Mouse (Mus musculus) CH12.LX (cell line): ENCODE measurements around the gene Emc1. TPM values are rescaled to one million over a fixed set of nuclear protein-coding genes. Genes with fewer than 3 reads are reported as not detected.

Experiments used
- DNase-seq: peaks from one replicate; pipeline ENCODE4 v3.0.0-alpha.2; 2013; ENCODE audit errors: extremely low read depth
- H3K27ac ChIP-seq: 2 replicates; pipeline ENCODE4 v1.5.1; 2012; ENCODE audit warnings: low read depth, mild to moderate bottlenecking, control low read depth, moderate library complexity; ENCODE audit not compliant: insufficient read depth
- H3K27me3 ChIP-seq: replicated peaks from 2 replicates; pipeline ENCODE3; 2012; ENCODE audit warnings: inconsistent platforms
- H3K36me3 ChIP-seq, 2 experiments: replicated peaks in 1 of 2; 2 replicates each; pipeline versions ENCODE3 to v1.6.1; 2012; ENCODE audit warnings: inconsistent platforms in 1 of 2, low read length in 1 of 2, mild to moderate bottlenecking in 1 of 2, mixed read lengths in 1 of 2, moderate library complexity in 1 of 2; ENCODE audit not compliant: control insufficient read depth in 1 of 2, insufficient read depth in 1 of 2
- H3K4me1 ChIP-seq, 2 experiments: 2 replicates each; pipeline ENCODE4 v1.6.1; 2012; ENCODE audit warnings: inconsistent platforms in 1 of 2, moderate library complexity in 1 of 2; ENCODE audit not compliant: insufficient read depth in 2 of 2, control insufficient read depth in 1 of 2
- H3K4me2 ChIP-seq: 2 replicates; pipeline ENCODE4 v1.6.1; 2012; ENCODE audit warnings: low read depth, mild to moderate bottlenecking, control low read depth; ENCODE audit not compliant: poor library complexity, insufficient read depth, severe bottlenecking
- H3K4me3 ChIP-seq, 3 experiments: fragments of 150-350 bp in 1 of 3; sonication (generic) in 1 of 3; replicated peaks in 1 of 3; 2 replicates each; pipeline versions ENCODE3 to v1.5.1; 2011 to 2012; ENCODE audit warnings: low read depth in 2 of 3, low read length in 2 of 3, mild to moderate bottlenecking in 2 of 3, moderate library complexity in 2 of 3, control low read depth in 1 of 3, improper control_type of control experiment in 1 of 3, inconsistent platforms in 1 of 3, mixed read lengths in 1 of 3; ENCODE audit not compliant: poor library complexity in 1 of 3
- H3K79me2 ChIP-seq: replicated peaks from 2 replicates; pipeline ENCODE4 v1.6.1; 2012; ENCODE audit warnings: mild to moderate bottlenecking, moderate library complexity; ENCODE audit not compliant: control insufficient read depth, poor library complexity, insufficient read depth, severe bottlenecking; ENCODE audit errors: extremely low read depth
- H3K9ac ChIP-seq: 2 replicates; pipeline ENCODE4 v1.6.1; 2012; ENCODE audit warnings: low read depth, mild to moderate bottlenecking, control low read depth, moderate library complexity; ENCODE audit not compliant: insufficient read depth
- H3K9me3 ChIP-seq: replicated peaks from 2 replicates; pipeline ENCODE3; 2012; ENCODE audit warnings: low read length, inconsistent platforms, mixed read lengths
- CHD2 ChIP-seq: IDR thresholded peaks from 2 replicates; pipeline ENCODE4 v1.6.1; 2011; ENCODE audit warnings: low read length, improper control_type of control experiment
- CTCF ChIP-seq, 2 experiments: IDR thresholded peaks in 1 of 2; conservative IDR thresholded peaks in 1 of 2; 2 replicates each; pipeline ENCODE4 v1.5.1; 2011 to 2012; ENCODE audit warnings: low read depth in 2 of 2, low read length in 2 of 2, improper control_type of control experiment in 1 of 2, inconsistent platforms in 1 of 2, mild to moderate bottlenecking in 1 of 2, moderate library complexity in 1 of 2
- E2F4 ChIP-seq: IDR thresholded peaks from 2 replicates; pipeline ENCODE4 v1.6.1; 2011; ENCODE audit warnings: low read depth, low read length, improper control_type of control experiment; ENCODE audit not compliant: insufficient replicate concordance
- ELF1 ChIP-seq: IDR thresholded peaks from 2 replicates; pipeline ENCODE4 v1.6.1; 2014; ENCODE audit warnings: low read depth, mild to moderate bottlenecking, inconsistent platforms, low read length, improper control_type of control experiment
- EP300 ChIP-seq: IDR thresholded peaks from 2 replicates; pipeline ENCODE4 v1.6.1; 2011; ENCODE audit warnings: low read length, improper control_type of control experiment
- ETS1 ChIP-seq: conservative IDR thresholded peaks from 2 replicates; pipeline ENCODE4 v1.6.1; 2012; ENCODE audit warnings: low read depth, mild to moderate bottlenecking, inconsistent platforms, low read length, improper control_type of control experiment, moderate library complexity
- GABPA ChIP-seq: IDR thresholded peaks from 2 replicates; pipeline ENCODE4 v1.6.1; 2012; ENCODE audit warnings: low read depth, low read length, improper control_type of control experiment, inconsistent platforms; ENCODE audit not compliant: insufficient replicate concordance
- HCFC1 ChIP-seq: IDR thresholded peaks from 2 replicates; pipeline ENCODE4 v1.6.1; 2012; ENCODE audit warnings: low read depth, mild to moderate bottlenecking, inconsistent platforms, low read length, improper control_type of control experiment
- IRF4 ChIP-seq: IDR thresholded peaks from 2 replicates; pipeline ENCODE4 v1.6.1; 2014; ENCODE audit warnings: low read depth, mild to moderate bottlenecking, inconsistent platforms, low read length, improper control_type of control experiment
- JUND ChIP-seq: conservative IDR thresholded peaks from 2 replicates; pipeline ENCODE4 v1.6.1; 2011; ENCODE audit warnings: low read depth, low read length, improper control_type of control experiment
- MAX ChIP-seq: IDR thresholded peaks from 2 replicates; pipeline ENCODE4 v1.6.1; 2011; ENCODE audit warnings: low read length, improper control_type of control experiment
- MEF2A ChIP-seq: IDR thresholded peaks from 2 replicates; pipeline ENCODE4 v1.6.1; 2014; ENCODE audit warnings: low read depth, mild to moderate bottlenecking, inconsistent platforms, low read length, improper control_type of control experiment, borderline replicate concordance
- MYC ChIP-seq: IDR thresholded peaks from 2 replicates; pipeline ENCODE4 v1.6.1; 2011; ENCODE audit warnings: low read depth, mild to moderate bottlenecking, improper control_type of control experiment, low read length
- PAX5 ChIP-seq: IDR thresholded peaks from 2 replicates; pipeline ENCODE4 v1.6.1; 2012; ENCODE audit warnings: low read length, inconsistent platforms, mixed read lengths
- RCOR1 ChIP-seq: conservative IDR thresholded peaks from 2 replicates; pipeline ENCODE4 v1.6.1; 2012; ENCODE audit warnings: low read depth, mild to moderate bottlenecking, inconsistent platforms, low read length, improper control_type of control experiment
- TBP ChIP-seq: conservative IDR thresholded peaks from 2 replicates; pipeline ENCODE4 v1.6.1; 2011; ENCODE audit warnings: low read depth, low read length, improper control_type of control experiment
- TCF12 ChIP-seq: IDR thresholded peaks from 2 replicates; pipeline ENCODE4 v1.6.1; 2014; ENCODE audit warnings: low read depth, mild to moderate bottlenecking, inconsistent platforms, low read length, improper control_type of control experiment
- UBTF ChIP-seq: IDR thresholded peaks from 2 replicates; pipeline ENCODE4 v1.6.1; 2012; ENCODE audit warnings: low read depth, mild to moderate bottlenecking, inconsistent platforms, low read length, improper control_type of control experiment, moderate library complexity
- ZC3H11A ChIP-seq: IDR thresholded peaks from 2 replicates; pipeline ENCODE4 v1.6.1; 2012; ENCODE audit warnings: low read depth, mild to moderate bottlenecking, inconsistent platforms, low read length, improper control_type of control experiment
- ZKSCAN1 ChIP-seq: IDR thresholded peaks from 2 replicates; pipeline ENCODE4 v1.6.1; 2012; ENCODE audit warnings: low read depth, inconsistent platforms, low read length, improper control_type of control experiment, borderline replicate concordance
- ZNF384 ChIP-seq: IDR thresholded peaks from 2 replicates; pipeline ENCODE4 v1.6.1; 2012; ENCODE audit warnings: low read depth, low read length, improper control_type of control experiment, inconsistent platforms
- dilution Hi-C: fragments of 300-500 bp; cut with MboI; formaldehyde crosslinking; loops from 2 replicates; pipeline ENCODE4 v1.14.3; 2020; ENCODE audit warnings: low sequenced_read_pairs; ENCODE audit not compliant: extremely low pct_unique_long_range_greater_than_20kb, extremely low pct_ligation_motif_present
- in situ Hi-C: fragments of 300-500 bp; cut with MboI; formaldehyde crosslinking; loops from 3 replicates; pipeline ENCODE4 v1.14.3; 2019; ENCODE audit warnings: low sequenced_read_pairs, low pct_ligation_motif_present, low pct_unique_long_range_greater_than_20kb, mixed read lengths
- polyA plus RNA-seq: library from polyadenylated mRNA; unstranded; fragments of >175 nt; gene quantifications from 2 replicates; pipeline ENCODE4 v1.2.1, GENCODE M21; 2012; ENCODE audit warnings: low read depth; ENCODE audit not compliant: insufficient read length
- total RNA-seq, 2 experiments: library from RNA; depleted of rRNA; stranded (reverse); fragments of 300-350 nt in 1 of 2; fragments of >200 nt in 1 of 2; gene quantifications; 2 replicates each; pipeline ENCODE4 v1.2.3; 2012 to 2014

Gene Emc1
- total and polyA plus RNA-seq, 3 experiments: 12.0 to 25.7 (median 19.1) TPM

GRCm38 (mm10) chr4:139411351-139411750 lies 59.0 kb downstream of the Emc1 start:
- dilution Hi-C loops: no loop called here
- Histone ChIP-seq H3K27me3 (no peaks in the 10 kb centered on the region), H3K27ac (no peak overlapping the region), H3K4me2 (no peak overlapping the region), H3K9me3 (no peaks in the 10 kb centered on the region), H3K79me2 (no peaks in the 10 kb centered on the region), H3K9ac (no peak overlapping the region), H3K4me3 (no peak overlapping the region), H3K36me3 (peaks cover 92 to 99% of the 10 kb centered on the region in 2 experiments), H3K4me1 (no peaks in the 10 kb centered on the region)
- in situ Hi-C loops: loop anchor here (5.0 kb wide), 1 partner anchor 41 kb away; no protein-coding TSS in a partner anchor
- TF ChIP-seq ZKSCAN1 (no peak), ETS1 (no peak), CHD2 (no peak), ZNF384 (no peak), TBP (no peak), MYC (no peak), MAX (no peak), ZC3H11A (no peak), HCFC1 (no peak), UBTF (no peak), GABPA (no peak), RCOR1 (no peak), TCF12 (no peak), MEF2A (no peak), JUND (no peak), EP300 (no peak), ELF1 (no peak), E2F4 (no peak), IRF4 (no peak)
- DNase-seq: no peak

- TF ChIP-seq CTCF (conservative IDR thresholded peaks at IDR 0.05 in 1 of 2, IDR thresholded peaks at IDR 0.05 in 1 of 2; ENCODE audit: low read depth in 2 of 2, low read length in 2 of 2): 0 out of 4 replicates have a peak, but pooled peaks of 1 of the 2 experiments have one; percentile 8
- no peak for TF ChIP-seq UBTF
- TF ChIP-seq MEF2A: no peak
- TF ChIP-seq ZC3H11A: no peak
- no peak for TF ChIP-seq CHD2
- no peak for TF ChIP-seq PAX5
- no peak for TF ChIP-seq TCF12
- TF ChIP-seq RCOR1: no peak
- dilution Hi-C loops (no loop called here), in situ Hi-C loops (no loop called here)
- Histone ChIP-seq H3K27ac (no peak overlapping the region), H3K9ac (no peak overlapping the region), H3K36me3 (peaks cover 92 to 99% of the 10 kb centered on the region in 2 experiments), H3K4me2 (no peak overlapping the region), H3K79me2 (no peaks in the 10 kb centered on the region), H3K9me3 (no peaks in the 10 kb centered on the region), H3K4me3 (no peak overlapping the region), H3K4me1 (no peaks in the 10 kb centered on the region), H3K27me3 (no peaks in the 10 kb centered on the region)
- no peak for DNase-seq
These were observed 65.5 kb downstream of the Emc1 start for GRCm38 (mm10) chr4:139417868-139418267.
